Mouse (Mus musculus) heart, adult 2 months (tissue): ENCODE measurements around the gene Sept3.

Experiments
- CTCF ChIP-seq: fragments of 200-600 bp; IDR thresholded peaks from 2 replicates; pipeline ENCODE4 v1.8.1; 2022; ENCODE audit warnings: antibody characterized with exemption, mild to moderate bottlenecking, moderate library complexity
- POLR2A ChIP-seq: fragments of 200-500 bp; IDR thresholded peaks from 2 replicates; pipeline ENCODE4 v1.6.1; 2011; ENCODE audit warnings: mild to moderate bottlenecking, low read depth, low read length, control low read depth; ENCODE audit not compliant: insufficient read depth

GRCm38 (mm10) chr15:82342543-82342935 is 67.8 kb downstream of the Sept3 start:
- TF ChIP-seq POLR2A (no peak), CTCF (no peak)
